Mouse (Mus musculus) hindbrain, embryonic 11.5 days (tissue): ENCODE results near the gene Hspa5. TPM values are rescaled to one million over a fixed set of nuclear protein-coding genes. Genes with fewer than 3 reads are reported as not detected.
"Not testable (repeated sequence)": the region's sequence is repeated elsewhere in the genome, so short reads cannot be mapped to it uniquely, and the experiment has no call there.

ENCODE experiments used
- ATAC-seq: fragments of 200-750 bp; cut with Nextera tagmentation; 2 replicates; pipeline ENCODE4 v1.8.0; 2017; ENCODE audit warnings: mild to moderate bottlenecking, moderate TSS enrichment, moderate library complexity; ENCODE audit not compliant: low FRiP score
- DNase-seq: peaks from one replicate; pipeline ENCODE4 v3.0.0-alpha.2; 2015; ENCODE audit warnings: low spot score
- H3K27ac ChIP-seq: fragments of 300-500 bp; sonication (generic); 2 replicates; pipeline ENCODE4 v1.5.1; 2014; ENCODE audit warnings: mild to moderate bottlenecking, low read depth, low read length
- H3K27me3 ChIP-seq: fragments of 300-500 bp; sonication (generic); 2 replicates; pipeline ENCODE4 v1.6.1; 2014; ENCODE audit warnings: mild to moderate bottlenecking, low read length, moderate library complexity, mixed read lengths; ENCODE audit not compliant: control insufficient read depth, insufficient read depth
- H3K36me3 ChIP-seq: fragments of 300-500 bp; sonication (generic); 2 replicates; pipeline ENCODE4 v1.6.1; 2014; ENCODE audit warnings: mild to moderate bottlenecking, low read length, moderate library complexity, mixed read lengths; ENCODE audit not compliant: control insufficient read depth, insufficient read depth
- H3K4me1 ChIP-seq: fragments of 300-500 bp; sonication (generic); replicated peaks from 2 replicates; pipeline ENCODE4 v1.6.1; 2014; ENCODE audit warnings: low read length, mixed read lengths; ENCODE audit not compliant: control insufficient read depth, insufficient read depth
- H3K4me2 ChIP-seq: fragments of 300-500 bp; sonication (generic); replicated peaks from 2 replicates; pipeline ENCODE4 v1.6.1; 2014; ENCODE audit warnings: mild to moderate bottlenecking, low read depth, low read length
- H3K4me3 ChIP-seq: fragments of 300-500 bp; sonication (generic); 2 replicates; pipeline ENCODE4 v1.5.1; 2014; ENCODE audit warnings: low read depth, low read length
- H3K9ac ChIP-seq: fragments of 300-500 bp; sonication (generic); 2 replicates; pipeline ENCODE4 v1.6.1; 2014; ENCODE audit warnings: low read depth, low read length
- H3K9me3 ChIP-seq: fragments of 300-500 bp; sonication (generic); 2 replicates; pipeline ENCODE4 v1.6.1; 2016; ENCODE audit warnings: low read length; ENCODE audit not compliant: control insufficient read depth
- whole genome bisulfite sequencing: fragments of 180-500 bp; shearing (Covaris S2); extraction: QIAGEN DNeasy Blood & Tissue Kit; methylation state at CpG from one replicate; pipeline ENCODE4 v1.1.7; 2014; 5-methylcytosine and 5-hydroxymethylcytosine counted together
- polyA plus RNA-seq: library from polyadenylated mRNA; unstranded; fragments of >200 nt; fragmentation: Nextera tagmentation; extraction: Ambion mirVana; gene quantifications from 2 replicates; pipeline ENCODE4 v1.2.1, GENCODE M21; 2014

Hspa5 gene
- polyA plus RNA-seq, 1 experiment from 2014 or later, result 838 TPM

GRCm38 (mm10) chr2:34744476-34744875 lies 27.3 kb upstream of the Hspa5 start:
- Histone ChIP-seq H3K9me3 (no peaks in the 10 kb centered on the region), H3K4me1 (no peaks in the 10 kb centered on the region), H3K4me2 (no peak overlapping the region), H3K27me3 (no peaks in the 10 kb centered on the region), H3K36me3 (no peaks in the 10 kb centered on the region), H3K4me3 (no peak overlapping the region), H3K27ac (no peak overlapping the region), H3K9ac (no peak overlapping the region)
- no peak for ATAC-seq
- WGBS, result 96% methylated on average over 8 of the region's 8 CpGs
- DNase-seq, result no peak

GRCm38 (mm10) chr2:34745673-34746072 lies 26.1 kb upstream of the Hspa5 start:
- Histone ChIP-seq H3K9me3 (no peaks in the 10 kb centered on the region), H3K9ac (no peak overlapping the region), H3K4me2 (no peak overlapping the region), H3K27ac (no peak overlapping the region), H3K4me1 (no peaks in the 10 kb centered on the region), H3K4me3 (no peak overlapping the region), H3K27me3 (no peaks in the 10 kb centered on the region), H3K36me3 (no peaks in the 10 kb centered on the region)
- DNase-seq (no peak), ATAC-seq (no peak)
- 97% methylated on average over 2 of the region's 2 CpGs for WGBS

GRCm38 (mm10) chr2:34748479-34748878 lies 23.3 kb upstream of the Hspa5 start:
- ATAC-seq (no peak), DNase-seq (no peak)
- no peaks in the 10 kb centered on the region for H3K9me3 ChIP-seq
- 92% methylated on average over 4 of the region's 4 CpGs for WGBS
- no peak overlapping the region for H3K9ac ChIP-seq
- H3K27ac ChIP-seq, result no peak overlapping the region
- no peaks in the 10 kb centered on the region for H3K4me1 ChIP-seq
- no peak overlapping the region for H3K4me2 ChIP-seq
- H3K27me3 ChIP-seq, result no peaks in the 10 kb centered on the region
- H3K4me3 ChIP-seq, result no peak overlapping the region
- no peaks in the 10 kb centered on the region for H3K36me3 ChIP-seq

GRCm38 (mm10) chr2:34750245-34750644 lies 21.5 kb upstream of the Hspa5 start:
- Histone ChIP-seq H3K4me1 (no peaks in the 10 kb centered on the region), H3K27me3 (no peaks in the 10 kb centered on the region), H3K4me2 (no peak overlapping the region), H3K27ac (no peak overlapping the region), H3K9ac (no peak overlapping the region), H3K4me3 (no peak overlapping the region), H3K36me3 (no peaks in the 10 kb centered on the region), H3K9me3 (no peaks in the 10 kb centered on the region)
- DNase-seq (no peak), ATAC-seq (no peak)
- WGBS, result 88% methylated on average over 2 of the region's 2 CpGs

DNA sequence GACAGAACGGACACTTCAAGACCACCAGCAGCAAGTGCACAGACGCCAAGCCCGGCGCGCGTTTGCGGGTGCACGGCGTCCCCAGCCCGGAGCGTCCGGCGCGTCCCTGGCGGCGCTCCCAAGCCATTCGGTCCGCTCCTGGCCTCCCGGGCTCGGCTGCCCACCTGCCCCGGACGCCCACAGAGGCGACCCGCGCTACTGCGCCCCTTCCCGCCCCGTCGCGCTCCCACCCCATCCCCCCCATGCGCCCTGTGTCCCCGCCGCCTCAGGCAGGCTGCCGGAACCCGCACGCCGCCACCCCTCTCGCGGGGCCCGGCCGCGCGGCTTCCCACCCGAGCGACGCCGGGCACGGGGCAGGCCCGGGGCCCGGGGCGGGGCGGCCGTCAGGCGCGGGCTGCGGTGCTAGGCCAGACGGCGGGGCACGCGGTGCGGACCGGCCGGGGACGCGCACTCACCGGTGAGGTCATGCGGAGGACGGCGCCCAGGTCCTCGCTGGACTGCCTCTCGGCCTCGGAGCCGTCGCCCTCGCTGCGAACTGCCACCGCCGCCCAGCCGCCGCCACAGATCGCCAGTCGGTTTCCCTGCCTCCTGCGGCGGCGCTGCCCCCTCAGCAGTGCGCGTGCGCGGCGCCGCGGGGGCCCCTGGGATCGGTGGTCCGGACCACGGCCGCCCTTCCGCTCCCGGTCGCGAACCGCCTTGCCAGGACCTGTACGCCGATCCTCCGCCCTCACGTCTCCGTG lies 17.8 kb upstream of the Hspa5 start:
- peak overlapping the region; percentile 91 for H3K4me3 ChIP-seq
- H3K27me3 ChIP-seq, result no peaks in the 10 kb centered on the region
- no peaks in the 10 kb centered on the region for H3K36me3 ChIP-seq
- 0% methylated on average over 44 of the region's 106 CpGs for WGBS
- peak overlapping the region; percentile 63 for H3K4me2 ChIP-seq
- peak overlapping the region; percentile 90 for H3K9ac ChIP-seq
- H3K4me1 ChIP-seq, result no peaks in the 10 kb centered on the region
- DNase-seq (peak; percentile 93), ATAC-seq (peak; percentile 94)
- peak overlapping the region; percentile 96 for H3K27ac ChIP-seq
- no peaks in the 10 kb centered on the region for H3K9me3 ChIP-seq

- Histone ChIP-seq H3K4me2 (peak within 1 kb of the TSS; percentile 63), H3K27me3 (no peaks in the 10 kb centered on the region), H3K9me3 (no peaks in the 10 kb centered on the region), H3K4me3 (peak within 1 kb of the TSS; percentile 91), H3K27ac (peak within 1 kb of the TSS; percentile 96), H3K4me1 (no peaks in the 10 kb centered on the region), H3K9ac (peak within 1 kb of the TSS; percentile 90), H3K36me3 (no peaks in the 10 kb centered on the region)
- peak; percentile 66 for DNase-seq
- no peak; the same call in 1 of the 2 replicates for ATAC-seq
- 4% methylated on average over 14 of the region's 14 CpGs for WGBS
Measured at GRCm38 (mm10) chr2:34754551-34755358, 17.0 kb upstream of the Hspa5 start, which contains the start of gene Gapvd1. TSS of gene Gapvd1 (minus strand) at chr2:34755232.

GRCm38 (mm10) chr2:34757341-34757740 lies 14.4 kb upstream of the Hspa5 start:
- no peaks in the 10 kb centered on the region for H3K4me1 ChIP-seq
- ATAC-seq (no peak), DNase-seq (no peak)
- H3K27me3 ChIP-seq, result no peaks in the 10 kb centered on the region
- H3K4me3 ChIP-seq, result no peak overlapping the region
- no peak overlapping the region for H3K27ac ChIP-seq
- no peak overlapping the region for H3K4me2 ChIP-seq
- no peaks in the 10 kb centered on the region for H3K9me3 ChIP-seq
- 75% methylated on average over 1 of the region's 1 CpGs for WGBS
- H3K9ac ChIP-seq, result no peak overlapping the region
- H3K36me3 ChIP-seq, result no peaks in the 10 kb centered on the region

GRCm38 (mm10) chr2:34761272-34761671 lies 10.5 kb upstream of the Hspa5 start:
- not testable (repeated sequence) for DNase-seq, H3K9ac ChIP-seq, H3K27me3 ChIP-seq, ATAC-seq, H3K36me3 ChIP-seq, H3K4me3 ChIP-seq, H3K9me3 ChIP-seq, H3K4me1 ChIP-seq, H3K4me2 ChIP-seq, H3K27ac ChIP-seq
- WGBS, result 91% methylated on average over 5 of the region's 5 CpGs
